Mouse (Mus musculus): Measurements from ENCODE around the gene Rnf103. TPM values are rescaled to one million over a fixed set of nuclear protein-coding genes. Genes with fewer than 3 reads are reported as not detected.
A peak's percentile ranks its signal among the peaks of the same experiment; 100 is the strongest.
"Not testable (repeated sequence)": the region's sequence is repeated elsewhere in the genome, so short reads cannot be mapped to it uniquely, and the experiment has no call there.

Gene Rnf103
- 12.1 and 13.8 TPM in 2 replicates for polyA plus RNA-seq (2015; fragmentation: Nextera tagmentation; extraction: Ambion mirVana)

DNA sequence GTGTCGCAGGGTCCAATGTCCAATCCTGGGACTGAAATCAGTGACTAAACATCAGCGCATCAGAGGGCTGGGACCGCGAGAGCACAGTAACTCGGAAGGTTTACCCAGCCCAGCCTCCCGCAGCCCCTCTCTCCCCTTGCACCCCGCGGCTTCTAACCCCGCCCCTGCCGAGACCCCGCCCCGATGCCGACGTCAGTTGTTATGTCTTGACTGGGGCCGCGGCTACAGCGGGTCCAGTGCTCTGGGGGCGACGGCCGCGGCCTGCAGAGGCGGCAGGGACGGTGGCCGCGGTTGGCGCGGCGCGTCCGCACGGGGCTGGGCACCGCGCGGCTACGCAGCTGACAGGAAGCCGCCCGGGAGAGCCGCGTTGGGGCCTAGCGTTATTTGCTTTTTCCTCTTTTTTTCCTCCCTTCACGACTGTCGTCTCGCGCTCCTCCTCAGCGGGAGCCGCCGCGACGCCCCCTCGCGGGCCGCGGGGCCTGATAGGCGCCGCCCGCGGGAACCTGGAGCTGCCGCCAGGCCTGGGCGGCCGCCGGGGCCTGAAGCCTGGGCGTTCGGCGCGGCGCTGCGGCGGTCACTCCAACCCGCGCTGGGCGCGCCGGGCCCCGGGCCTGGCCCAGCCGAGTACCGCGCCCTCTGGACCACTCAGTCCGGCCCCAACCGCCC is at the start of gene Rnf103:
TSS of gene Rnf103 (plus strand) at position 220 of the 666 bp plus-strand sequence.
- peak; percentile 92 for DNase-seq (ENCODE audit: low spot score)

DNA sequence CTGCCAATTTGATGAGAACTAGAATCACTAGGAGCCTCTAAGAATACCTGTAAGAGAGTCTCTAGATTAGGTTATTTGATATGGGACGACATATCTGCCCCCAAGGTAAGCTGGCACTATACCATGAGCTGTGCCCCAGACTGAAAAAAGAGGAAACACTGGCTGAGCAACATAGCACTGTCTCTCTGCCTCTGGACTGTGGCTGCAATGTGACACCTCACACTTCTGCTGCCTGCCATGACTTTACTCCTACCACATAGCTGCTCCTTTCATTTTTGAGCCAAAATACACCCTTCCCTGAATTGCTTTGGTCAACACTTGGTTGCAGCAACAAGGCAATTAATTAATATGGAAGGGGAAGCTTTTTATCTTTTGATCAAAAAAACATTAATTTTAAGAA is 48.9 kb upstream of the Rnf103 start:
- DNase-seq (ENCODE audit: low spot score): no peak

DNA sequence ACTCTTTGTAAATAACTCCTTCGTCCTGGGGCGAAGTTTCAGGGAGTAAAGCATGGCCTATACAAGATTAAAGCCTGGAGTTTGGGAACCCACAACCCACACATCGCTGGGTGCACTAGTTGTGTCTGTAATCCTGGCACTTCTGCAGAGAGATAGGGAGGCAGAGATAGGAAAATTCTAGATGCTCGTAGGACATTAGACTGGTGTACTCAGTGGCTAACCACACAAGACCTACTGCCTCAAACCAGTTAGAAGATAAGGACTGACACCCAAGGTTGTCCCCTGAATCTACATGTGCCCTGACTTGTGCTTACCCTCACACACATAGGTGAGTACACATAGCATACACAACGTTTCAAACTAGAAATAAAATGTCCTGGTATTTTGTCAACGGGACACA is 48.1 kb upstream of the Rnf103 start:
- no peak for DNase-seq (ENCODE audit: low spot score)

DNA sequence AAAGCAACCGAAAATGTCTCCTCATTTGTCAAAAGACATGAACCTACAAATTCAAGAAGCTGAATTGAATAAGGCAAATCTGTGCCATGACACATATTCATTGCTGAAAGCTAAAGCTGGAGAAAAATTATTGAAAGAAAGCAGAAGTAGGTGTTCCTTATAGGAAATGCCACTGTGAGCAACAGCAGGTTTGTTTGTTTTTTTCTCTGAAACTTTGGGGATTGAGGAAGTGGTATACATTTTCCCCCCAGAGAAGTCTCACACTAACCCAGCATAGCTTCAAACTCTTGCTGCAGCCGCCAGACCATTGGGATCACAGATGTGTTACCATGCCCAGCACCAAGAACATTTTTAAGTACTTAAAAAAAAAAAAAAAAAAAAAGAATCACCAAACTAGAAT is 40.9 kb upstream of the Rnf103 start:
- no peak for DNase-seq (ENCODE audit: low spot score)

DNA sequence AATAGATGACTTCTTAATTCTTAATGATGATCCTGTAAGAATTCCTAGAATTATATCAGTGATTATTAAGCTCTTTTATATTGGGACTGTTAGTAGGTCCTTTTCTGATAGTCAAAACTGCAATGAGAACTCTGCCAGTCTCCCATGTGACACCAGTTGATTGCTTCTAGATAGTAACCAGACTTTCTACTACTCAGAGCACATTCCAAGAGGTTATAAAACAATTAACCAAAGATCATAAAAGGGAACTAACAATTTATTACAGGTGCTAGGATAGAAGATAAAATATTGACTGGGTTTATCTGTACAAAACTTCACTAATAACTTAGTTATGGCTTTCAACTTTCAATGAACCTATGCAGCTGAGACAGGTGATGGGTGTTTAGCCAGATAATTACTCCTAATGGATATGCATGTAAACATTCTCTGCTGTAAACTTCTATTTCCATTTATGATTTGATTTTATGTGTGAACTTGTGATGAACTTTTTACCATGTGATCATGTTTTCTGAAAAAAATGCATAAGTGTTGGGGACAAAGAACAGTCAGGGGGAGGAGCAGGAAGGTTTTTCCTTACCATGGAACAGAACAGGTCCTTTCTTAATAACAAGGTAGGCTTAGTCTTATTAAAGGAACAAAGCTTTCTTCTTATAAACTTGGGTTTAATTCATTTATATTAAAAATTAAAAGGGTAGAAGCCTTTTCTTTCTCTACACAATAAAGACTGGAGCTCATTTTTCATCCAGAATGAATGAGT is 39.5 kb upstream of the Rnf103 start:
- not testable (repeated sequence) for DNase-seq (ENCODE audit: low spot score)

DNA sequence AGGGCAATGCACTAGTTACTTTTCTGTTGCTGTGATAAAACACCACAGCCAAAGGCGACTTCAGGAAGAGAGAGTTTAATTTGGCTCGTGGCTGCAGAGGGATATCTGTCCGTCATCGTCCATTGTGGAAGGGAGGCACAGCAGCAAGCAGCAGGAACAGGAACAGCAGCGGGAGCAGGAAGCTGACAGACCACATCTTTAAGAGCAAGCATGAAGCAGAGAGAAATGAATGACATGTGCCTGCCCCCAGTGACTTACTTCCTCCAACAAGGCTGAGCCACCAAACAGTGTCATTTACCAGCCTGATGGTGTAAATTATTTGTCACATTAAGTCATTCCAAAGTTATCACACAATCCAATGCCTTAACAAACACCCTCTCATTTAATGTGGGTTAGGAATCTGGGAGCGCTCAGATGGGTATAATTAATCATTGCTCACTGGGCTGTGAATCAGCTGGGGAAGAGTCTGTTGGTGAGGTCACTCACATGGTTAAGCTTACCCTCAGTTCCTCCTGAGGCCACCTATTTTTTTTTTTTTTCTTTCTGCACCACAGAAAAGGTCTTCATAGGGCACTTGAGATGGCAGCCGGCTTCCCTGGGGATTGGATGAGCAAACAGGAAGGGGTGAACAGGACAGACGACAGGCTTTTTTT is 35.6 kb upstream of the Rnf103 start:
- no peak for DNase-seq (ENCODE audit: low spot score)

DNA sequence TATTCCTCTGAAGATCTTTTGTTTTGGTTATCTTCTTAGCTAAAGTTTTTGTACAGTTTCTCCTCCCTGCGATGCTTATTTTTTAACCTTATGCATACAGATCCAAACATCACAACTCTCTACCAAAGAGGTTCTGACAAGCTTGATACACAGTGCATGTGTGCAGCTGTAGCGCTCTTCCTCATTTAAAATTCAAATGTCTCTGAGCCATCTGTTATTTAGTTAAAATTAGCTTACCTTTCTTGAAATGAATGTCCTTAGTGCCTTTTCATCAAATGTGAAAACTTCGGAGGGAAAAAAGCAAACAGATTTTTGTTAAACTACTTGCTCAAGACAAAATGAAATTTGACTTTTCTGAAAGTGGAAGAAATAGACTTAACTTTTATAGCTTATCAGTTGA is 28.5 kb upstream of the Rnf103 start:
- DNase-seq (ENCODE audit: low spot score): no peak

DNA sequence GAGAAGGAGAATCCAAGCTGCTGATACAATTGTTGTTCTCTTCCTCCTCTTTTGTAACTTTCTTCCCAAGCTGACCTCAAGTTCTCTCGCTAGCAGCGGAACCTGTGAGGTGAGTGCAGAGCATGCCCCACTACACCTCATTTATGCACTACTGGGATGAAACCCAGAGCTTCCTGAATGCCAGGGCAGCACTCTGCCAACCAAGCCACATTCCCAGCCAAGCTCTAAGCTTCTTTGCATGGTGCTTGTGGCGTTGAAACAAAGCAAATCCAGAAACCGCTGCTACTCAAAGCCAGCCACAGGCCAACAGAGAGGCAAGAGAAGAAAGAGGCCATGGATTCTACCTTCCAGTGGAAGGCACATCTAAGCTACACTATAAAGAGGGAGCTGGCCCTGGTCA is 25.9 kb upstream of the Rnf103 start:
- DNase-seq (ENCODE audit: low spot score): no peak

DNA sequence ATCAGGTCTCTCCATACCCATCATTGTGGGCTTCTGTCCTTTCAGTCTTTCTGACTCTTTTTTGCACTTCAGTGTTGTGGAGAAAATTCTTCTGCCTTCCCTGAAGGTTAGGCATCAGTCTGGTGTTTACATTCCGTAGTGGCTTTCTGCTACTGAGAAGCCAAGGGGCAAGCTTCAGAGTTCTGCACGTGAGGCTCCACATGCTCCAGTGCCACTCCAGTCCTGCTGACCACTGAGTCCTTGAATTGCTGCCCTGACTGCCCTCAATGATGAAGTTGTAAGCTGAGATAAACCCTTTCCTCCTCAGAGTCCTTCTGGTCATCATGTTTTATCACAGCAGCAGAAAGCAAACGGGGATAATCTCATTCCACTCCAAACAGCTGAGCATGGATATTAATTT is 24.4 kb upstream of the Rnf103 start:
- DNase-seq (ENCODE audit: low spot score): no peak

DNA sequence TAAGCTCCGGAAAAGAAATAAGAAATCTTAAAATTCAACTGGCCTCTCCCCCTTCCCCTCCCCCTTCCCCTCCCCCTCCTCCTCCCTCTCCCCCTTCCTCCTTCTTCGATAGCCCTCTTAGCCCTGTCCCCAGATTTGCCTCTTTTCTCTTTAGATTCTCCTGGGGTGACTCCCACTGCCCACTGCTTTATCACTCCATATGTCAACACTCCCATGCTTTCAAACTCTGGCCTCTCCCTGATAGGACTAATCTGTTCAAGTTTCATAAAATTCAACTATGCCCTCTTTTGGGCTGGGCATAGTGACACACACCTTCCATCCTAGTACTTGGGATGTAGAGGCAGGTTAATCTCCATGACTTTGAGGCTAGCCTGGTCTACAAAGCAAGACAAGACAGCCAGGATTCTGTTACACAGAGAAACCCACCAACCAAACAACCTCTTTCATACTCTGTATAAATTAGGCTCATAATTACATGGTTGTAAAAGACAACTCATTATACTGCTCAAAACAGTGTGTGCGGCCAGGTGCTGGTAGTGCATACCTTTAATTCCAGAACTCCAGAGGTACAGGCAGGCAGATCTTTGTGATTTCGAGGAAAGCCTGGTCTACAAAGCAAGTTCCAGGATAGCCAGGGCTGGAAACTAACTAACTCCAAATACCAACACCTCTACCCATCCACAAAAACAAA is 21.7 kb upstream of the Rnf103 start:
- no peak for DNase-seq (ENCODE audit: low spot score)

DNA sequence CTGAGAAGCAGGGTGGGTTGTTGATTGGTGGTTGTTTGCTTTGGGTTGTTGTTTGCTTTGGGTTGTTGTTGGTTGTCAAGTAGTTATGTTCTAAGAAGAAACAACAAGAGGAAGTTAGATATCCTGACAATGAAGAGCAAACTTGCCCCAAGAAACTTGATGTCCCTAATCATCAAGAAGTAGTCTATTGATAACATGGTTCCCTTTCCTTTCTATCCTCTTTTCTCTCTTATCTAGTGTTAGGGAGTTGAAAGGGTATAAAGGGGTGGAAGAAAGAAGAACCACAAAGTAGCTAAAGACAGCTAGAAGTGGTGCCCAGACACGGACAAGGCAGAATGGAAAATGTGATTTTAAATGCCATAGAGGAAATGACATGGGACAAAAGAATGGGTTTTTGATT is 20.9 kb upstream of the Rnf103 start:
- no peak for DNase-seq (ENCODE audit: low spot score)

DNA sequence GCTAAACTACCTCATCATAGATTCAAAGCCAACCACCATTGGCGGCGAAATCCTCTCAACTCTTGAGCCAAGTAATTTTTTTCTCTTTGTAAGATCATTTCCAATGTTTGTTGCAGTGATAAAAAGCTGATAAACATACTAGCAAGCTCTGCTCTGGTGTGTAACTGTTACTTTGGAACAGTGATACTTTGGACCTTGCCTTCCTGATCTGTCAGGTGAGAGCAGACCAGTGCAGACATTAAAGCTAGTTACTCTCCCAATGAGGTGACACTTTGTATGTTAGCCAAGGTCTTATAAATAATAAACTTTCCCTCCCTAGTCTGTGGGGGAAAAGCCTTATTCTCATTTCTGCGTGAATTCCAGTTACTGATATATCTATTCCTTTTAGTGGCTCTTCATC is 18.1 kb upstream of the Rnf103 start:
- no peak for DNase-seq (ENCODE audit: low spot score)

DNA sequence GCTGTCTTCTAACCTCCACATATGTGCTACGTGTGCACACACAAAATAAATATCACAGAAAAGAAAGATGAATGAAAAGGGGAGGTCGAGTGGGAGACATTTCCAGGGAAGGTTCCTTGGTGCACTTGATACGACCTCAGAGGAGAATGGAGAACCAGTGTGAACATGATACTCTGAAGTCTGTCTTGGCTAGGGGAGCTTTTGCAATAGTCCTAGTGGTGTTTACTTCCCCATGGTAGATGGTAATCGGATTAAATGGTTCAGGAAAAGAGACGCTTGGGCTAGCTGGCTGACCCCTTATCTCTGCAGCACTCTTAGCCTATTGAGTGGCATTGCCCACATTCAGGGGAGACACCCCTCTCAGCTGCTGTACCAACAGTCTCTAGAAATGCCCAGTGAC is 16.9 kb upstream of the Rnf103 start:
- no peak for DNase-seq (ENCODE audit: low spot score)

DNA sequence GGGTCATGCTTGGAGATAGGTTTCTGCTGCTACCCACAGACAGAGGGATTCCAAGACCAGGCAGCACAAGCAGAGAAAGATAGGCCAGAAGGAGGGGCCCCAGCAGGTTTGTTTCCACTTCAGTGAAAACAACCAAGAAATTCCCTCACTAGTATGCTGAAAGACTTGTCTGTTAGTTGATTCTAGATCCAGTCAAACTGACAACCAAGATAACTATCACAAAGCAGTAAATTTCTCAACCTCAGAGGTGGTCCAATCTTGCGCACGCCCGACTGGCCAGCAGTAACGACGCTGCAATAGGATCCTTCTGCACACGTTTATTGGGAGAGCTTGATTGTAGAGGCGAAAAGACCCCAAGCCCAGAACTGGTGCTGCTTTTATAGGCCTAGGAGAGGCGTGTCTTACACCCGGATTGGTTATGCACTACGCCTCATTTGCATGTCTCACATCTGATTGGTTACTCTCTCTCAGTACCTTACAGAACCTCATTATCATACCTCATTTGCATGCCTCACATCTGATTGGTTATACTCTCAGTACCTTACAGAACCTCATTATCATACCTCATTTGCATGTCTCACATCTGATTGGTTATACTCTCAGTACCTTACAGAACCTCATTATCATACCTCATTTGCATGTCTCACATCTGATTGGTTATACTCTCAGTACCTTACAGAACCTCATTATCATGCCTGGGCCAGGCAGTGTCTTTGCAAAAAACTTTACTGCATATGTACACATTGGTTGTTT is 14.7 kb upstream of the Rnf103 start:
- DNase-seq (ENCODE audit: low spot score): not testable (repeated sequence)

DNA sequence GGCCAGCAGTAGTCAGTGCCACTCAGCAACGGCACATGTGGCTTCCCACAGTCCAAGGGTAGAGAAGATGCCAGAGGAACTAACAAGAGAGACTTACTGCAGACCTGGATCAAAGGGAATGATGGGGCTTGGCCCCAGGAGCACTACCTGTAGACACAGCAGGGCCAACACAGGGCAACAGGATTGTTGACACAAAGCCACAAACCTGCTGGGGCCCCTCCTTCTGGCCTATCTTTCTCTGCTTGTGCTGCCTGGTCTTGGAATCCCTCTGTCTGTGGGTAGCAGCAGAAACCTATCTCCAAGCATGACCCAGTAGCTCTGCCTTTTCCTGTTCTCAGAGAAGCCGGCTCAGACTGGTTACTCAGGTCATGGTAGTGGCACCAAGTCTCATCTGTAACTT is 14.1 kb upstream of the Rnf103 start:
- DNase-seq (ENCODE audit: low spot score): not testable (repeated sequence)

DNA sequence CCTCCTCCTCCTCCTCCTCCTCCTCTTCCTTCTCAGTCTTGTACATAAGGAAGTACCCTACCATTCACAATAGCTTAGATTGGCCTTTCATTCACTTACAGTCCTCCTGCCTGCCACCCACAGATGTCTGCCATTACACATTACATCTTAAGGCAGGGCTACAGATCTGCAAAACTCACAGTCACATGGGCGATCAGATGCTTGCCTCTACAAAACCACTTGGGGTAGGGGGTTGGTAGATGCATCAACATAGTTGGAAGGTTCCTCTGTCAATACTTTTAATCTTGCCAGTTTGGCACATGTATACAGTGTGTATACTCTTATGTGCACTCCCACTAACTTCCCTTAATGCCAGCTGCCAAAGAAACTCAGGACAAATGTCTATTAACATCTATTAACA is 13.6 kb upstream of the Rnf103 start:
- DNase-seq (ENCODE audit: low spot score): no peak

DNA sequence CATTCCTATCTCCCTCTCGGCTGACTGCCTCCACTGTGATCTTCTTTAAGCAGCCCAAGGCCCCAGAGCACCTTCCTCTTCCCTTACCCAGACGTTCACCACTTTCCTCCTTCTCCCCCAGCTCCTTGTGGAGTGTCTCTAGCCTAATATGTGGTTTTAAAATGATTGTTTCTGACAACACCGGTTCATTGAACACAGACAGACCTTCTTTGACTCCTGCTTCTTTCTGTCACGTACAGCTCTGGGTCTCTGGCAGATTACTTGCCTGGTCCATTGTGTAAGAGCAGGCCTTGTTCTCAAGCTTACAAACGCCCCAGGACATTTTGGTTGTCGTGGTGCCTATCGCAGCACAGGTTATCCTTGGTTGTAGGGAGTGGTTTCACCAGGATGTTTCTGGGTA is 12.6 kb upstream of the Rnf103 start:
- no peak for DNase-seq (ENCODE audit: low spot score)

DNA sequence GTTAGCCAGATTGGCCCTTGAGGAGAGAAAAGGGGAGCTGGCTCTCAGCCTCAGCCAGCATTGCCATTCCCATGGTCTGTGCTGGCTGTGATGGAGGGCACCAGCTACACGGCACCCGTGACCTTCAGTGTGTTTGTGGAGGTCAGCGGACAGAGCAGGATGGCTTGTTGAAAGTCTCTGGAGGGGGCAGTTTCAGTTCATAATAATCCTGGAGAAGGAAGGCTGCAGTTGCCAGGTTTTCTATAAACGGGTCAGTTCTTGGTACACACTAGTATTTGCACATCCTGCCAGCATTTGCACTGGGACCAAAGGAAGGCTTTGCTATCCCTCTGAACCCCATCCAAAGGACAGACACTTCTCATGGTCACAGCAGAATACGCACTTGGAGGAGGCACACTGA is 8.4 kb upstream of the Rnf103 start:
- DNase-seq (ENCODE audit: low spot score): no peak

DNA sequence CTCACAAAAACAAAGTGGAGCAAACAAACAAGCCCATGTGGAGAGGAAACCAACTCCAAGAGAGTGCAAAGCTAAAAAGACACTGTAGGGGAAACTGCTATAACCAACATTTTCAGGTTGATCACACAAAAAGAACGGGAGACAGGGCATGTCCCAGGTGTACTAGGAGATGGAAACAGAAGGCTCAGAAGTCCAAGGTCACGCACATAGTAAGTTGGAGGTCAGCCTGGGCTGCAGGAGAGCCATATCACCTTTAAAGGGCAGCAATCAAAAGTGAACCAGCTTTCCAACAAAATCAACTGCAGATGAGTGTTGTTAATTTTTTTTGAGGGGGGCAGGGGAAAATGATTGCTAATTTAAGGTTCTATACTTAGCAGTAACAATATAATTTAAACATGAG is 7.5 kb upstream of the Rnf103 start:
- DNase-seq (ENCODE audit: low spot score): no peak

DNA sequence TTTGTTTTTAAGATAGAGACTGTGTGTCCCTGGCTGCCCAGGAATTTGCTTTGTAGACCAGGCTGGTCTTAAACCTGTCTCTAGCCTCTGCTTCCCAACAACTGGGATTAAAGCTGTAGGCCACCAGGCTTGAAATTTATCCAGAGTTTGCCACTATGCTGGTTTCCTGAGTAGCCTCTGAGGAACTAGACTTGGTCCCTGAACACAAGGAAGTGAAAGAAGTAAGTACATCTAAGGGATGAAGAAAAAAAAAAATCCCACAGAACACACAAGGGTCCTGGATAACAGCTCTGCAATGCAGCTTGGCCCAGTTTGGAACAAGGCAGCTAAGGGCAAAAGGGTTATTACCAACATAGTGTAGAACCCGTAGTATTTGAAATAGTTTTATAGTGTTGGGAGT is 6.8 kb upstream of the Rnf103 start:
- DNase-seq (ENCODE audit: low spot score): no peak

DNA sequence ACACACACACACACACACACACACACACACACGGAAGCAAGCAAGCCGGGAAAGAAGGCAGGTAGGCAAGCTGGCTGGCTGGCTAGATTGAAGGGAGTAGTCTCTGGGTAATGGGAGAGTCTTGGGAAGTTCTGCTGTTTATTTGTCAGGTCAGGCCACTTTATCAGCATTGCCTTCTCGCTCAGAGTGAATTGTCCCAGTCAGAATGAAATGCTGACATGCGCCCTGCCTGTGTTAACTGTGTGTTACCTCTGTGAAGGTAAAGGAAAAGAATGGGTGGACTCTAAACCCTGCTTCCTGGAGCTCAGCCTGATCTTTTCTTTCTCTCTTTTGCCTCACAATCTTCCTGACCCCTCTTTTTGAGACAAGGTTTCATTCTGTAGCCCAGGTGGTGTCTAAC is 5.7 kb upstream of the Rnf103 start:
- no peak for DNase-seq (ENCODE audit: low spot score)
